Mouse (Mus musculus) frontal cortex, adult (tissue): Measurements from ENCODE around the gene Zfp385b.

Source experiments
- ATAC-seq: cut with Nextera tagmentation; 2 replicates; pipeline ENCODE4 v1.9.2; 2017; ENCODE audit warnings: mild to moderate bottlenecking, moderate library complexity, mixed read lengths; ENCODE audit not compliant: low TSS enrichment

The Zfp385b gene

GRCm38 (mm10) chr2:77707138-77707537, 112.3 kb downstream of the Zfp385b start:
- ATAC-seq, result no peak

GRCm38 (mm10) chr2:77705476-77705875, 114.0 kb downstream of the Zfp385b start:
- ATAC-seq, result no peak

GRCm38 (mm10) chr2:77703080-77703479, 116.4 kb downstream of the Zfp385b start:
- ATAC-seq, result peak; percentile 93

GRCm38 (mm10) chr2:77691174-77691573, 128.3 kb downstream of the Zfp385b start:
- no peak for ATAC-seq

- no peak for ATAC-seq
These were observed 129.1 kb downstream of the Zfp385b start for GRCm38 (mm10) chr2:77690316-77690715.

GRCm38 (mm10) chr2:77688651-77689050, 130.8 kb downstream of the Zfp385b start:
- ATAC-seq, result no peak

- peak; percentile 80 for ATAC-seq
These were observed 135.4 kb downstream of the Zfp385b start for GRCm38 (mm10) chr2:77684088-77684487.

- ATAC-seq, result 0 out of 2 replicates have a peak, but pooled peaks have one; percentile 55
These were observed 137.2 kb downstream of the Zfp385b start for GRCm38 (mm10) chr2:77682205-77682604.

GRCm38 (mm10) chr2:77681741-77682140, 137.7 kb downstream of the Zfp385b start:
- ATAC-seq, result no peak

GRCm38 (mm10) chr2:77673770-77674169, 145.7 kb downstream of the Zfp385b start:
- peak; percentile 68 for ATAC-seq

GRCm38 (mm10) chr2:77672215-77672905, 147.1 kb downstream of the Zfp385b start:
- ATAC-seq, result no peak

- peak; percentile 98 for ATAC-seq
These were observed 157.3 kb downstream of the Zfp385b start for GRCm38 (mm10) chr2:77662171-77662570.

GRCm38 (mm10) chr2:77653686-77654085, 165.8 kb downstream of the Zfp385b start:
- ATAC-seq, result no peak

- ATAC-seq, result peak; percentile 93
These were observed 177.8 kb downstream of the Zfp385b start for GRCm38 (mm10) chr2:77641521-77642170.

- 0 out of 2 replicates have a peak, but pooled peaks have one; percentile 22 for ATAC-seq
These were observed 179.4 kb downstream of the Zfp385b start for GRCm38 (mm10) chr2:77639993-77640392.

GRCm38 (mm10) chr2:77631606-77632005, 187.8 kb downstream of the Zfp385b start:
- no peak for ATAC-seq

GRCm38 (mm10) chr2:77627622-77628231, 191.7 kb downstream of the Zfp385b start:
- no peak for ATAC-seq

GRCm38 (mm10) chr2:77618686-77619085, 200.8 kb downstream of the Zfp385b start:
- ATAC-seq, result peak; percentile 36; the same call in 1 of the 2 replicates

- peak; percentile 58 for ATAC-seq
These were observed 209.0 kb downstream of the Zfp385b start for GRCm38 (mm10) chr2:77610303-77610991.

- ATAC-seq, result no peak
These were observed 210.0 kb downstream of the Zfp385b start for GRCm38 (mm10) chr2:77609452-77609851.

- no peak for ATAC-seq
These were observed 210.8 kb downstream of the Zfp385b start for GRCm38 (mm10) chr2:77608666-77609065.

- ATAC-seq, result no peak
These were observed 226.0 kb downstream of the Zfp385b start for GRCm38 (mm10) chr2:77593461-77593860.
